Mouse (Mus musculus): Measurements from ENCODE around the gene Zfp13. TPM values are rescaled to one million over a fixed set of nuclear protein-coding genes. Genes with fewer than 3 reads are reported as not detected.

The Zfp13 gene
- total and polyA plus RNA-seq, 3 experiments = 0.08 to 0.38 TPM; not detected in 1

GRCm38 (mm10) chr17:23617087-23617486, 17.8 kb upstream of the Zfp13 start:
- H3K4me3 ChIP-seq (ENCODE audit: control insufficient read depth in 1 of 2, insufficient read depth in 1 of 2, low read depth in 2 of 2, low read length in 2 of 2) = no peak overlapping the region
- no peak for DNase-seq (ENCODE audit: low read depth, low spot score)
- no peaks in the 10 kb centered on the region for H3K79me2 ChIP-seq (ENCODE audit: control insufficient read depth, insufficient read depth, low read length, poor library complexity)
- no peaks in the 10 kb centered on the region for H3K9me3 ChIP-seq (replicated peaks; ENCODE audit: insufficient read depth, low read length)
- H3K9ac ChIP-seq (ENCODE audit: control insufficient read depth, low read depth, low read length, poor library complexity, severe bottlenecking) = no peak overlapping the region
- H3K36me3 ChIP-seq (ENCODE audit: control insufficient read depth in 1 of 2, insufficient read depth in 2 of 2, low read length in 2 of 2) = no peaks in the 10 kb centered on the region
- no peak for TF ChIP-seq ZC3H11A (IDR thresholded peaks at IDR 0.05; ENCODE audit: low read depth, low read length)
- TF ChIP-seq USF1 (IDR thresholded peaks at IDR 0.05; ENCODE audit: low read depth, low read length) = no peak
- no peak for TF ChIP-seq RCOR1 (IDR thresholded peaks at IDR 0.05; ENCODE audit: low read depth, low read length)
- TF ChIP-seq POLR2A (IDR thresholded peaks at IDR 0.05; ENCODE audit: control insufficient read depth in 1 of 2, insufficient read depth in 1 of 2, low read depth in 1 of 2, low read length in 2 of 2, poor library complexity in 1 of 2) = no peak
- TF ChIP-seq CHD1 (IDR thresholded peaks at IDR 0.05; ENCODE audit: low read depth, low read length) = no peak
- no peak for TF ChIP-seq EP300 (IDR thresholded peaks at IDR 0.05; ENCODE audit: low read depth in 1 of 2, low read length in 2 of 2)
- TF ChIP-seq CHD2 (IDR thresholded peaks at IDR 0.05; ENCODE audit: low read length) = no peak
- TF ChIP-seq MYB (IDR thresholded peaks at IDR 0.05; ENCODE audit: low read depth, low read length) = no peak
- H3K27me3 ChIP-seq (ENCODE audit: control insufficient read depth in 1 of 2, insufficient read depth in 2 of 2, low read length in 2 of 2) = peaks cover 1 to 4% of the 10 kb centered on the region in 2 experiments
- no peak overlapping the region for H3K27ac ChIP-seq (ENCODE audit: control insufficient read depth, low read depth, low read length)
- no peaks in the 10 kb centered on the region for H3K4me1 ChIP-seq (ENCODE audit: control insufficient read depth in 1 of 2, insufficient read depth in 2 of 2, low read length in 2 of 2)

DNA sequence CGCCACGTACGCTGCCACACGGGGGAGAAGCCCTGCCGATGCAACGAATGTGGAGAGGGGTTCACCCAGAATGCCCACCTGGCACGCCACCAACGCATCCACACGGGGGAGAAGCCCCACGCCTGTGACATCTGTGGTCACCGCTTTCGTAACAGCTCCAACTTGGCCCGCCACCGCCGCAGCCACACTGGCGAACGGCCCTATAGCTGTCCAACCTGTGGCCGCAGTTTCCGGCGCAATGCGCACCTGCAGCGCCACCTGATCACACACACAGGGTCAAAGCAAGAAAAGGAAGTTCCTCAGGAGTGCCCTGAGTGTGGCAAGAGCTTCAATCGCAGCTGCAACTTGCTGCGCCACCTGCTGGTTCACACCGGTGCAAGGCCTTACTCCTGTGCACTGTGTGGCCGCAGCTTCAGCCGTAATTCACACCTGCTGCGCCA, 11.1 kb upstream of the Zfp13 start:
- H3K4me1 ChIP-seq (ENCODE audit: control insufficient read depth in 1 of 2, insufficient read depth in 2 of 2, low read length in 2 of 2) = no peaks in the 10 kb centered on the region
- H3K27me3 ChIP-seq (ENCODE audit: control insufficient read depth in 1 of 2, insufficient read depth in 2 of 2, low read length in 2 of 2) = peaks cover 0 to 2% of the 10 kb centered on the region in 2 experiments; a peak in 1 of 4 replicates
- H3K9ac ChIP-seq (ENCODE audit: control insufficient read depth, low read depth, low read length, poor library complexity, severe bottlenecking) = no peak overlapping the region
- no peaks in the 10 kb centered on the region for H3K9me3 ChIP-seq (replicated peaks; ENCODE audit: insufficient read depth, low read length)
- TF ChIP-seq CTCF (IDR thresholded peaks at IDR 0.05 in 2 of 3, conservative IDR thresholded peaks at IDR 0.05 in 1 of 3; ENCODE audit: control insufficient read depth in 1 of 3, insufficient read depth in 1 of 3, low read depth in 2 of 3, low read length in 3 of 3, poor library complexity in 1 of 3, severe bottlenecking in 1 of 3) (peak; percentile 87 to 91 (median 89)), USF2 (IDR thresholded peaks at IDR 0.05; ENCODE audit: borderline replicate concordance in 1 of 2, insufficient read depth in 1 of 2, low read depth in 1 of 2, low read length in 2 of 2) (no peak), MAFK (IDR thresholded peaks at IDR 0.05; ENCODE audit: borderline replicate concordance, low read depth, low read length) (no peak), SMC3 (IDR thresholded peaks at IDR 0.05; ENCODE audit: low read depth, low read length) (peak; percentile 85), RAD21 (IDR thresholded peaks at IDR 0.05; ENCODE audit: low read depth, low read length) (peak; percentile 69), GABPA (IDR thresholded peaks at IDR 0.05; ENCODE audit: low read depth, low read length) (no peak), ZC3H11A (IDR thresholded peaks at IDR 0.05; ENCODE audit: low read depth, low read length) (peak; percentile 57)
- H3K79me2 ChIP-seq (ENCODE audit: control insufficient read depth, insufficient read depth, low read length, poor library complexity) = no peaks in the 10 kb centered on the region
- no peaks in the 10 kb centered on the region for H3K36me3 ChIP-seq (ENCODE audit: control insufficient read depth in 1 of 2, insufficient read depth in 2 of 2, low read length in 2 of 2)
- no peak overlapping the region for H3K4me3 ChIP-seq (ENCODE audit: control insufficient read depth in 1 of 2, insufficient read depth in 1 of 2, low read depth in 2 of 2, low read length in 2 of 2)
- no peak overlapping the region for H3K27ac ChIP-seq (ENCODE audit: control insufficient read depth, low read depth, low read length)
- DNase-seq (ENCODE audit: low read depth, low spot score) = peak; percentile 77

GRCm38 (mm10) chr17:23609612-23610011, 10.3 kb upstream of the Zfp13 start:
- H3K27ac ChIP-seq (ENCODE audit: control insufficient read depth, low read depth, low read length) = no peak overlapping the region
- no peaks in the 10 kb centered on the region for H3K36me3 ChIP-seq (ENCODE audit: control insufficient read depth in 1 of 2, insufficient read depth in 2 of 2, low read length in 2 of 2)
- no peaks in the 10 kb centered on the region for H3K9me3 ChIP-seq (replicated peaks; ENCODE audit: insufficient read depth, low read length)
- H3K27me3 ChIP-seq (ENCODE audit: control insufficient read depth in 1 of 2, insufficient read depth in 2 of 2, low read length in 2 of 2) = peaks cover 0 to 1% of the 10 kb centered on the region in 2 experiments; a peak in 1 of 4 replicates
- DNase-seq (ENCODE audit: low read depth, low spot score) = no peak
- no peak overlapping the region for H3K9ac ChIP-seq (ENCODE audit: control insufficient read depth, low read depth, low read length, poor library complexity, severe bottlenecking)
- no peaks in the 10 kb centered on the region for H3K4me1 ChIP-seq (ENCODE audit: control insufficient read depth in 1 of 2, insufficient read depth in 2 of 2, low read length in 2 of 2)
- no peak overlapping the region for H3K4me3 ChIP-seq (ENCODE audit: control insufficient read depth in 1 of 2, insufficient read depth in 1 of 2, low read depth in 2 of 2, low read length in 2 of 2)
- no peak for TF ChIP-seq POLR2AphosphoS5 (IDR thresholded peaks at IDR 0.05; ENCODE audit: borderline replicate concordance, low read depth, low read length)
- no peaks in the 10 kb centered on the region for H3K79me2 ChIP-seq (ENCODE audit: control insufficient read depth, insufficient read depth, low read length, poor library complexity)

Data from MEL (cell line).